Mouse (Mus musculus): ENCODE measurements around the gene Panx1. TPM values are rescaled to one million over a fixed set of nuclear protein-coding genes. Genes with fewer than 3 reads are reported as not detected.

The Panx1 gene
- polyA plus RNA-seq, 1 experiment from 2014 or later, result 21.7 TPM

DNA sequence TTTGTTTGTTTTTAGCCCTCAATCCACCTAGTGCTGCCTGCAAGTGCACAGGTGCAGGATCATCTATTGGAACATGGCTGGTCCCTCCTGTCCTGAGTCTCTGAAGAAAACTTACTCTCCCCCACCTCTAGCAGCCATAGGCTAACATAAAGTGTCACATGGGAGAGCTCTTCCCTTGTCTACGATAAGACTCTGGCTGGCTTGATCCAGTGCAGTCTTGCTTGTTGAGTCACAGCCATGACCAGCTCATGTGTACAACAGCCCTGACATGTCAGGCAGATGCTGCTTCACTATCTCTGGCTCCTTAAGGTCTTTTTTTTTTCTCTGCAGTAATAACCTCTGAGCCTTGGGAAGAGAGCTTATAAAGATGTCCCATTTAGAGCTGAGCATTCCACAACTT is 77.7 kb downstream of the Panx1 start:
- Histone ChIP-seq H3K4me2 (no peak overlapping the region), H3K9ac (no peak overlapping the region), H3K27me3 (replicated peaks) (no peaks in the 10 kb centered on the region), H3K4me1 (no peaks in the 10 kb centered on the region), H3K4me3 (no peak overlapping the region), H3K27ac (replicated peaks) (no peak overlapping the region), H3K9me3 (no peaks in the 10 kb centered on the region), H3K36me3 (no peaks in the 10 kb centered on the region)
- WGBS, result 64% methylated on average over 1 of the region's 1 CpGs
- no peak for ATAC-seq (ENCODE audit: extremely low read depth, insufficient number of reproducible peaks, low FRiP score, low TSS enrichment)

DNA sequence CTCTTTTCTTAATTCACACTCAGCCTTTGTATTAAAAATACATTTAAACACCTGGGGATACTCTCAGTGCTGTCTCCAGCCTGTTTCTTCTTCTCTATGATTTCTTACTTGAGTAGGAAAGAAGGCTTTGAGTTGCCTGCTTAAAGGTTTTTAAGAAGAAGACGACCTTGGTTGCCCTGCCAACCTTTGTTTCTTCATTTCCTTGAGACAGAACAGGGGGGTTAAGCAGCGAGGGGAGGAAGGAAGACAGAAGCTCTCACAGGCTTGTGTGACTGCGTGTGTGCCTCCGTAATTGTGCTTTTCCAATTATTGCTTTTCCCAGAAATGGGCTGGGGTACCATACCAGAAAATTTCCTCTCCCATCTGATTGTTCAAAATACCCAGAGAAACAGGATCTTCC is 78.5 kb downstream of the Panx1 start:
- WGBS, result 53% methylated on average over 4 of the region's 4 CpGs
- H3K9me3 ChIP-seq, result no peaks in the 10 kb centered on the region
- no peak for ATAC-seq (ENCODE audit: extremely low read depth, insufficient number of reproducible peaks, low FRiP score, low TSS enrichment)

DNA sequence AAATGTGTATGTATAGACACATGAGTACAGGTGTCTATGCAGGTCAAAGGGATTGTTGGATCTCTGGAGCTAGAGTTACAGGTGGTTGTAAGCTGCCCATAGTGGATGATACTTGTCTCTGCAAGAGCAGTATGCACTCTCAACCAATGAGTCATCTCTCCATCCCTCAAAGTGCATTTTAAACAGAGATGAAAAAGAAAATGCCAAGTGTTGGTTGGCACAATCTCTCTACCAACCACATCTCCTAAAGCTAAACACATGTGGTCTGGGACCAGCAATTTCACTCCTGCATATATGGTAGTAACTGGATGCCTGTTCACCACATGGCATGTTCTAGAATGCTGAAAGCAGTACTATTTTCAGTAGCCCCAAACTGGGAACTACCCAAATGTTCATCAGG is 79.9 kb downstream of the Panx1 start:
- Histone ChIP-seq H3K4me2 (no peak overlapping the region), H3K27me3 (replicated peaks) (no peaks in the 10 kb centered on the region), H3K4me3 (no peak overlapping the region), H3K4me1 (no peaks in the 10 kb centered on the region), H3K36me3 (no peaks in the 10 kb centered on the region), H3K9me3 (no peaks in the 10 kb centered on the region), H3K9ac (no peak overlapping the region), H3K27ac (replicated peaks) (no peak overlapping the region)
- no peak for ATAC-seq (ENCODE audit: extremely low read depth, insufficient number of reproducible peaks, low FRiP score, low TSS enrichment)

More for the DNA sequence above, 78.5 kb downstream of the Panx1 start:
- Histone ChIP-seq H3K36me3 (no peaks in the 10 kb centered on the region), H3K27me3 (replicated peaks) (no peaks in the 10 kb centered on the region), H3K4me3 (no peak overlapping the region), H3K27ac (replicated peaks) (no peak overlapping the region), H3K4me1 (no peaks in the 10 kb centered on the region), H3K9ac (no peak overlapping the region), H3K4me2 (no peak overlapping the region)

DNA sequence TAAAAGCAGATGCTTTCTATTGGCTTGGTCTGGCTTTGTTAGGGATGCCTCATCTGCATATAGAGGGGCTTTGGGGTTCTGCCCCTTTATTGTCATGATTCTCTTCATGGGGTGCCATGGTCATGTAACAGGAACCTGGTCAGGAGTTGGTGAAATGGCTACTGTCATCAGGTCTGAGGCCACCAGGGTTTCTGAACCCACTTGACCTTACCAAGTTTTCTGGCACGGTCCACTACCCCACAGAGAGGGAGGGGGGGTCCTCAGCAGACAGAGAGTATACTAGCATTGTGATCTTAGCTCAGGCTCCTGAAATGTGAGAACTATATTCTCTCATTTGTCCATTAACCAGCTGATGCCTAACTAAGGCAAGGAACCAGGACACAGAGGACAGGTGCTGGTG is 82.5 kb downstream of the Panx1 start:
- no peak overlapping the region for H3K4me3 ChIP-seq
- no peak overlapping the region for H3K9ac ChIP-seq
- 61% methylated on average over 1 of the region's 1 CpGs for WGBS
- H3K4me1 ChIP-seq, result no peaks in the 10 kb centered on the region
- no peak for ATAC-seq (ENCODE audit: extremely low read depth, insufficient number of reproducible peaks, low FRiP score, low TSS enrichment)
- no peaks in the 10 kb centered on the region for H3K36me3 ChIP-seq
- H3K27me3 ChIP-seq (replicated peaks), result no peaks in the 10 kb centered on the region
- no peak overlapping the region for H3K27ac ChIP-seq (replicated peaks)
- H3K4me2 ChIP-seq, result no peak overlapping the region
- H3K9me3 ChIP-seq, result no peaks in the 10 kb centered on the region

DNA sequence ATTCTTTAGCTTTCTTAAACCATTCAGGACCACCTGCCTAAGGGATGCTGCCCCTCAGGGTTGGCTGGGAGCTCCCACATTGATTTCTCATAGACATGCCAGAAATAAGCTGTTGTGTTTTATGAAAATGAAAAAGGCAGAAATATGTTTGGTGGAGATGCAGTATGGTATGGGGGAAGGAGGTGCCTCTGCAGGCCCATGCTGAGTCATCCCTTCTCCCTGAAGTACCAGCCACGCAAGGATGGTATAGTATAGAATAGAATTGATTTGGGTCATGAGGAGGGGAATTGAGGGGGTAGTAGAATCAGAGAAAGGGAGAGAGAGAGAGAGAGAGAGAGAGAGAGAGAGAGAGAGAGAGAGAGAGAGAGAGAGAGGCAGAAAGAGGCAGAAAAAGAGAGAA is 90.6 kb downstream of the Panx1 start:
- Histone ChIP-seq H3K4me1 (no peaks in the 10 kb centered on the region), H3K36me3 (no peaks in the 10 kb centered on the region), H3K4me3 (no peak overlapping the region), H3K27ac (replicated peaks) (no peak overlapping the region), H3K4me2 (no peak overlapping the region), H3K9ac (no peak overlapping the region), H3K27me3 (replicated peaks) (no peaks in the 10 kb centered on the region), H3K9me3 (0 out of 2 replicates have a peak, but pooled peaks cover 5% of the 10 kb centered on the region)
- no peak for ATAC-seq (ENCODE audit: extremely low read depth, insufficient number of reproducible peaks, low FRiP score, low TSS enrichment)
- WGBS, result 50% methylated on average over 1 of the region's 1 CpGs

Other genes with a start within 250 kb of the Panx1 start
- 0.27 TPM in 1 of 2 replicates, not detected in the other for gene Gpr83, start 185.3 kb downstream of the Panx1 start, polyA plus RNA-seq (2015; fragmentation: Nextera tagmentation; extraction: Ambion mirVana)
- gene Izumo1r, start 141.5 kb downstream of the Panx1 start, polyA plus RNA-seq (2015; fragmentation: Nextera tagmentation; extraction: Ambion mirVana), result not detected in 2 replicates
- gene Hephl1, start 66.6 kb upstream of the Panx1 start, polyA plus RNA-seq (2015; fragmentation: Nextera tagmentation; extraction: Ambion mirVana), result not detected in 2 replicates
- gene Vstm5, start 193.6 kb upstream of the Panx1 start, polyA plus RNA-seq (2015; fragmentation: Nextera tagmentation; extraction: Ambion mirVana), result 2.6 TPM in 2 replicates
- 20.6 and 21.1 TPM in 2 replicates for gene Med17, start 234.5 kb upstream of the Panx1 start, polyA plus RNA-seq (2015; fragmentation: Nextera tagmentation; extraction: Ambion mirVana)

Measured in heart, embryonic 13.5 days (tissue).